Mouse (Mus musculus) cerebellum, adult 9-11 months (tissue): ENCODE measurements around the gene Zfp651.
A peak's percentile ranks its signal among the peaks of the same experiment; 100 is the strongest.

Experiments used
- DNase-seq: peaks from one replicate; pipeline ENCODE4 v3.0.0; 2022

Zfp651 gene

DNA sequence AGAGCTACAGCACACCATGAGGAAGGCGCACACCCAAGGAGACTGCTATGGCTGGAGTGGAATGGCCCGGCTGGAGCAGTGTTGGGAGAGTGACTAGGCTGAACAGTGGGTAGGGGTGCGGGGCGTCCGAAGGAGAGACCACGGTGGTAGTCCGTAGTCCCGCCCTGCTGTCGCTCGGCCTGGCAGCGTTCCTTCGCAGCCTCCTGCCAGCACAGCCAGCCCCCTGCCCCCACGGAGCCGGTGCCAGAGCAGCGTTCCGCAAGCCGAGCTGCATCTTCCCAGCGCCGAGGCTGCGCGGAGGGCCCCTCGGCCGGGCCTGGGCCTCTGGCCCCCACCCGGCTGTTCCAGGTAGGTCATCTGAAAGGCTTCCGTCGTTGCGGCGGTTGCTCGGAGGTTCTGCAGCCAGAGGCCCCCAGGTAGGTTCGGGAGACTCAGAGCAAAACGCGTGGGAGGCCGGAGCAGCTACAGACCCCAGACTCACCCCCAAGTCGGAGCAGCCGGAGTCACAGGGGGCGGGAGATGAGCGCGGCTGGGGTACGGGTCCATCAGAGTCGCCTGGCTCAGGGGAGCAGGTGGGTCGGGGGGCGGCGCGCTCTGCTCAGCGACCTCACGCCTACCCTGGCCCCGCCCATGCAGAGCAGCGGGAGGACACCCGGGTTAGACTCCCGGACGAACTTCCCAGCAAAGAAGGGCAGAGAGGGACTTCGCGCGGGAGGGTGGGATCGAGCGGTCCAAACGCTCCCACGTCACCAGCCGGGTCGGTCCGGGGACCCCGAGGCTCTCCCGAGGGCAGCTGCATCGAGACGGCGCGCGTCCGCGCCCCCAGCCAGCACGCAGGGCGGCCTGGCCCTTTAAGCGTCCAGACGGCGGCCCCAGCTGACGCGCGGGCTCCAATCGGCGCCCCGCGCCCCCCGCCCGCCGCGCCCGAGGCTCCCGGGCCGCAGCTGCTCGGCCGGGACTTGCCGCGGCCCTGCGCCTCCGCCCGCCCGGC, at the start of gene Zfp651:
Gene Zfp651, plus strand, starts transcription at position 240 of the 991 bp plus-strand sequence.
- peak; percentile 77 for DNase-seq

DNA sequence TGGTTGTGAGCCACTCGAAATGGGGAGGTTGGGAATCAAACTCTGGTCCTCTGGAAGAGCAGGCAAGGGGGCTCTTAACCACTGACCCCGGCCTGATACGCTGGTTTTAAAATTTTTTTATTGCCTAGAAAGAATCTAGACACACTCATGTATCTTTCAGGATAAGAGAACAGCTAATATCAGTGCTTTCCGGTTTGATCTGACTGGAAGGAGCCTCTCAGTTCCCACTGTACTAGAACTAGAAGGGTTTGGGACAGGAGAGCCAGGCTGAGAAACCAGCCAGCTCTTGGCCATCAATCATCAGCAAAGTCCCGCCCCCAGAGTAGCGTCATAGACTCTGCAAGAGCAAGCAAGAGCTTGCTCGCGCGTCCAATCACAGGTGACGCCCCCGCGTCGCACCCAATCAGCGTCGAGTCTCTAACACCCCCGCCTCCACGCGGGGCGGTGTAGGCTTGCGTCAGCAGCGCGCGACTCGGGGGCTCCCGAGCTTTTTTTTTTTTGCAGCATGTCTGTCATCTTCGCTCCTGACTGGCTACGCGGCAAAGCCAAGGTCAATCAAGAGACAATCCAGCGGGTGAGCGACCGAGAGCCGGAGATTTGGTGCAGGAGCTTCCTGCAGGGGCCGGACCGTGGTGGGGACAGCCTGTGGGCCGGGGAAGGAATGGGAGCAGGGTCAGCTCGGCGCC, 49.1 kb upstream of the Zfp651 start, which contains the start of gene Ss18l2:
Gene Ss18l2, plus strand, starts transcription at position 432 of the 686 bp plus-strand sequence.
- DNase-seq: peak; percentile 99

DNA sequence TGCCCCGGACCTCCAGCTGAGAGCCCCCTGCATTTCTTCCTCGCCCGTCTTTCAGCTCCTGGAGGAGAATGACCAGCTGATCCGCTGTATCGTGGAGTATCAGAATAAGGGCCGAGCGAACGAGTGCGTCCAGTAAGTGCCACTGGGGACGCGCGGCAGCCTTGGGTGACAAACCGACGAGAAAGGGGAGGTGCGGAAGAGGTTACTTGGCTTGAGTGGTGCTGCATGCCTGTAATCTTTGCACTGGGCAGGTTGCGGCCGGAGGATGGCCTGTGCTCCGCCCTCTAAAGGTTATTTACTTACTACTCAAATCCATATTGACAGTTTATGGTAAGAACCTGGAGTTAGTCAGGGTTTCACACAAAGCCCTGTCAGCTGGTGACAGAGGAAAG, 48.5 kb upstream of the Zfp651 start:
- DNase-seq: no peak

DNA sequence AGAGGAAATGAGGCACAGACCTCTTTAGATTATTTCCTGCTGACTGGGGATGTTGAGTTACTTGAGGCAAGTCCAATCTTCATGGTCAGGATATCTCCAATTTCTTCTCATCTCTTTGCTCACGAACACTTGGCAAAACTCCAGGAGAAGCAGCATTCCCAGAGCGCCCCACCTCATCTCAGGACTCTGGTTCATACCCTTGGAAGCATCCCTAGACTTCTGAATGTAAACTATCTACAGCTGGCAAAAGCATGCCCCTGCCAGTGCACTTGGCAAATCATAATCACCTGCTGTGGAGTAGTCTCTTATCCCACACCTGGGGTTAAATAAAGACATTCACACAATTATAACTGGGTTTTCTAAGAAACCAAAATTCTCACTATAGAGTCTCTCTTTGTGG, 42.1 kb upstream of the Zfp651 start:
- DNase-seq: peak; percentile 55

DNA sequence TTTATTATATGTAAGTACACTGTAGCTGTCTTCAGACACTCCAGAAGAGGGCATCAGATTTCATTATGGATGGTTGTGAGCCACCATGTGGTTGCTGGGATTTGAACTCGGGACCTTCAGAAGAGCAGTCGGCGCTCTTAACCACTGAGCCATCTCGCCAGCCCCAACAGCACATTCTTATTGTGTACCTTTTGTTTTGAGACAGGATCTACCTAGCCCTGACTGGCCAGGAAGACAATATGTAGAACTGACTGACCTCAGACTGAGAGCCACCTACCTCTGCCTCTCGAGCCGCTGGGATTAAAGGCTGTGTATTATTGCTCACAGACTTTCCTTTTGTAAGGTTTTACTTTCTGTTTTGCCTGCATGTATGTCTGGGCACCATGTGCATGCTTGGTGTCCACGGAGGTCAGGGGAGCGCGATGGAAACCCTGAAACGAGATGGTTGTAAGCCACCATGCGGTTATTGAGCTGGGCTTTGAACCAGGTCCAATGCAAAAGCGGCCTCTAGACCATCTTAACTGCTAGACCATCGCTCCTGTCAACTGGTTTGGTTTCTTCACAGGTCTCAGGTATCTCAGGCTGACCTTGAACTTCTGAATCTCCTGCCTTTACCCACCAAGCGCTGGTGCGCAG, 40.9 kb upstream of the Zfp651 start:
- DNase-seq: no peak

DNA sequence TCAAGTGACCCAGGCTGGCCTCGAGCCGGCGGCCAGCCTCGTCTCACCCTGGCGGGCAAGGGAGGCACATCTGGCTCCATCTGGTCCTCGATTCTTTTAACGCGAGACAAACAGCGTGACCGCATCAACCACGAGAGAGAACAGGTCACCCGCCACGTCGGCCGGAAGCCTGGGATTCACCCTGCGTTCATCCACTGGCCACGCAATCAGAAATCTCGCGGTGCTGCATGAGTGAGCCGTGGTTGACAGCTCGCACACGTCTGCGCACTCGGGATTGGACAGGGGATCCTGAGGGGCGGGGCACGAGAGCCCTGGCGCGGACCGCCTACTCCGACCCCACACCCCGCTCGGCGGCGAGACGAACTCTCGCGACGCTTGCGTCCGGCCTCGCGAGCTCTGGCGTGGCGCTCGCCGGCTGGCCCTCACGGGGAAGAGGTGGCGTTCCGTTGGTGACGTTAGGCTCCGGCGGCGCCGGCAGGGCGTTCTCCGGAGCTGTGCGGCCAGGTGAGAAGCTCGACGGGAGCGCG, 40.3 kb upstream of the Zfp651 start, which contains the start of gene Nktr:
Gene Nktr, plus strand, starts transcription at position 378 of the 527 bp plus-strand sequence.
- peak; percentile 99 for DNase-seq

DNA sequence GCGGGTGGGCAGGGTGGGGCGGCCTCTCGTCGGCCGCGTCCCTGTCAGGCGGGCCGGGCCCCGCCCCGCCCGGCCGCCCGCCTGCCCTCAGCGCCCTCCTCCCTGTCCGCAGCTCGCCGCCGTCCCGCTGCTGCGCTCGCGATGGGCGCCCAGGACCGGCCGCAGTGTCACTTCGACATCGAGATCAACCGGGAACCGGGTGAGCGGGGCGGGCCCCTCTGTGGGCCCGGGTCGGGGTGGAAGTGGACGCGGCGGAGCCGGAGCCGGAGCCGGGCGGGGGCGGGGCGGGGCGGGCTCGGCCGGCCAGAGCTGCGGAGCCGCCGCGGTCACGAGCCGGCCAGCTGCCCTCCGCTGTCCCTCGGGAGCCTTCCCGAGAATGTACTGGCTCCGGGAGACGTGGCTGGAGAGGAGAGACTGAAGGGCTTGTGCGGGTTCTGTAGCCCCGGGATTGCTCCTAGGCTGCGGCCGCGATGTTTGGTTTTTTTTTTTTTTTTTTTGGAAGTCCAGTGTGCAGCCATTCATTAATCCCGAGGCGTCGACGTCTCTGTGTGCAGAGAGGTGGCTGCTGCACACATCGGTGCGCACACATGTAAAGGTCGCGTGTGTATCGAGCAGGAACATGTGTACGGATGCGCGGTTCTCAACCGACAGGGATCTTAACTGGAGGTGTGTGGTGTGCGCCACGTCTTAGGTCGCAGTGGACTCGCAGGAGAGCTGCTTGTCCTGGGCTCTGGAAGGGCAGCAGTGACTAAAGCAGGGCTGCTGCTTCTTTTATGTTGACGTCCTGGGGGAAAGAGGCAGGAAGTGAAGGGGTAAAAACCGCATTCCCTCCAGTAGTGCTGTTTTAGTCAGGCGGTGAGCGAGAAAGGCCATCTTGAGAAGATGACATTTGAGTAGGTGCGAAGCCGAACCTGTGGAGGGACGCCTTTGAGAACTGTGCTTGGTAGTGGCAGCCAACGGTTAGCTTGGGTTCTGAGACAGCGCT, 39.5 kb upstream of the Zfp651 start:
- peak; percentile 47 for DNase-seq

DNA sequence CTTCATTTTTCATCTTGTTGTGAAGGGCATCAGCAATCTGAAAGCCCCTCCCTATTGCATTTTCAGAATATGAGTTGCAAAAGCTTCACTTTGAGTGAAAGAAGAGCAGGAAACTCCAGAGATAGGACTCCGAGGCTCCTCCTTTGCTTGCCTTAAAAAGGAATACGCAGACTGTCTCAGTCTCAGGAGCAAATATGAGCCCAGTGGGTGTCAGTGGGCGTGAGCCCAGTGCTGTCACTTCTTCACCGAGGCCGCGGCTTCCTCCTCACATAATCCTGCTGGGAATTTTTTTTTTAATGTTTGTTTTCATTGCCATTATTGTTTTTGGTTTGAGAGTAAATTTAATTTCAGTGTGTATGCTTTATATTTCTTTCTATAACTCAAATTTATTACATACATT, 18.6 kb upstream of the Zfp651 start:
- no peak for DNase-seq

DNA sequence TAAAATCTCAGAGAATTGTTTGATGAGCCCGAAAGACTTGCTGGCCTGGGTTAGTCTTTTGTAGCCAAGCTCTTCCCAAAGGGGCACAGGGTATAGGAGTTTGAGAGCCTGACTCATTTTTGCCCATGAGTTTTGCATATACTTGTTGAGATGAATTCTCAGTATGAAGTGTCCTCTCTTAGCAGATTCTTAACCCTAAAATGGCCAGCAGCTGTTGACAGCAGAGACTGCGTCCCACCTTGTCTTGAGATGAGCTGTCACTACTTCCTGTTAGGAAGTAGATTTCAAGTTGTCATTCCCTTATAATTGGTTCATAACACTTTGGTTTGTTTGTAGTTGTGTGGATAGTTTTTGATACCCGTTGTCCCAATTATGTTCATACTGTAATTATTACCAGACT, 18.0 kb upstream of the Zfp651 start:
- DNase-seq: no peak

DNA sequence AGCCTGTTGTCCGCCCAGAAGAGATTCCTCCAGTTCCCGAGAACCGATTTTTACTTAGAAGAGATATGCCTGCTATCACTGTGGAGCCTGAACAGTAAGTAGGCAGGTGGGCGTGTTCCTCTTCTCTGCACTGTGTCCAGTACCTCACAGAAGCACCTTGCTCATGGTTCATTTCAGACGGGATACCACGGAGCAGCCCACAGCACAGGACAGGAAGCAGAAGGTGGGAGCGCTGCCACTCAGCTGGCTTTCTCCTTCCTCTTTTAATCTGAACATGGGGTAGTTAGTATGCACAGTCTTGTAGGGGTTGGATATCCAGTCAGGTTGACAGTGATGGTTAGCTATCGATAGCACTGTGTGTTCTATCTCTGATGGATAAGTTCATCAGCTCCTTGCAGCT, 15.1 kb upstream of the Zfp651 start:
- DNase-seq: no peak

DNA sequence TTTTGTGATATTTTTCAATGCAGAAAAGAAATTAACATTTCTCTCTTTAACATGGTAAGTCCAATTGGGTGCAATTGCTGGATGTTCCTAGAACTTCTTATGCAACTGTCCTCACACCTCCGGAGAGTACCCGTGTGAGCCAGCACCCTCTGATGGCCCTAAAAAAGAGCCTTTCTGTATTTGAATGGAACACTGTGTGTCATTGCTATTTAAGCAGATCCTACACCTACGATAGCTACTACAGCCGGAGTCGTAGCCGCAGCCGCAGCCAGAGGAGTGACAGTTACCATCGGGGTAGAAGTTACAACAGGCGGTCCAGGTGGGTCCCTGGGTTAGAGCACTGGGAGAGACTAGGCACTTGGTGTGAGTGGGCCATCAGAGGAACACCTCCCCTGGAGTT, 6.4 kb upstream of the Zfp651 start:
- DNase-seq: no peak

DNA sequence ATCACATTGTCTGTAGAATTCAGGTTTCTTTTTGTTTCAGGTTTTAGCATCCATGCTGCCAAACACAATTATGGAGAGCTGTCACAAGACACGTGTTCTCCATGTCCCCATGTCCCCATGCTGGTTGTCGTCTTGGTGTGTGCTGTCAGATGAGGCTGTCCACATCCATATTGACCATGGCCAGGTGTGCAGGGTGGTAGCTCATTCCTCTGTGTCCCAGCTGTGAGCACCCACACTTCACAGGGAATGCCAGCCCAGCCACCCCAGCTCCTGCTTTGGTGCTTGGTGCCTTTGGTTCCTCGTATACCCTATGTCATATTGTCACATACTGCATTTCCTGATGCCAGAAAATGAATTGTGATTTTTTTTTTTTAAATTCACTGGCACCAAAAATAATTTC, 4.5 kb upstream of the Zfp651 start:
- DNase-seq: no peak

DNA sequence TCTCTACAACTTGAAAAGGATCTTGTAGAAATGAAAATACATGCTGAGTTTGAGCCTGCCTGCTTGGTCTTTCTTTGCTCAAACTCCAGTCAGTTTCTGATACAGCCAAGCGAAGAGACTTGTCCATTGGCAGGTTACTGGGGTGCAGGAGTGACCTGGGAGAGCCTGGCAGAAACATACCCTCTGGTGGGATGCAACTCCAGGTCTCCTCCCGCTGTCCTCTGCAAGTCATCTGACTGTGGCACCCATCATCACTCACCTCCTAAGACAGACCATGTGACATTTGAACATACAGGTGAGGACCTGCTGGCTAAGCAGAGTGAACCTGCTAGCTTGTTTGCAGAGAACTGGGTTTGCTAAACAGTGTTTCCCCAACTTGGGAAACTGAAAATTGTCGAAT, 2.3 kb upstream of the Zfp651 start:
- DNase-seq: no peak

DNA sequence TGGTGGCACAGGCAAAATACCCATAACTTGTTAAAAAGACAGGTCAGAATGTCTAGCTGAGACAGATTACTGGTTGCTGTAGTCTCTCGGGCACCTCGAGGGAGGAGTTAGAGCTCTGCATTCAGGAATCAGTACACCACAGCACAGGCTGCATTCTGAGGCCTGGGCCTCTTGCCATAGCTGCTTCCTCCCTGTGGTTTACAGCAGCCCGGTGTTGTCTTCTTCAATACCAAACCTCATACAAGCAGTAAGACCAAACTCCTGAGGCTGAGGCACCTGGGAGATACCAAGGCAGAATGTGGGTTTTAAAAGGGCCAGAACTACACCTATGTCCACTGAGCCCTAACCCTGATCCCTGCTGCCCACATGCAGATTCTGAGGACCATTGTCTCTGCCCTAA, 1.7 kb upstream of the Zfp651 start:
- no peak for DNase-seq

DNA sequence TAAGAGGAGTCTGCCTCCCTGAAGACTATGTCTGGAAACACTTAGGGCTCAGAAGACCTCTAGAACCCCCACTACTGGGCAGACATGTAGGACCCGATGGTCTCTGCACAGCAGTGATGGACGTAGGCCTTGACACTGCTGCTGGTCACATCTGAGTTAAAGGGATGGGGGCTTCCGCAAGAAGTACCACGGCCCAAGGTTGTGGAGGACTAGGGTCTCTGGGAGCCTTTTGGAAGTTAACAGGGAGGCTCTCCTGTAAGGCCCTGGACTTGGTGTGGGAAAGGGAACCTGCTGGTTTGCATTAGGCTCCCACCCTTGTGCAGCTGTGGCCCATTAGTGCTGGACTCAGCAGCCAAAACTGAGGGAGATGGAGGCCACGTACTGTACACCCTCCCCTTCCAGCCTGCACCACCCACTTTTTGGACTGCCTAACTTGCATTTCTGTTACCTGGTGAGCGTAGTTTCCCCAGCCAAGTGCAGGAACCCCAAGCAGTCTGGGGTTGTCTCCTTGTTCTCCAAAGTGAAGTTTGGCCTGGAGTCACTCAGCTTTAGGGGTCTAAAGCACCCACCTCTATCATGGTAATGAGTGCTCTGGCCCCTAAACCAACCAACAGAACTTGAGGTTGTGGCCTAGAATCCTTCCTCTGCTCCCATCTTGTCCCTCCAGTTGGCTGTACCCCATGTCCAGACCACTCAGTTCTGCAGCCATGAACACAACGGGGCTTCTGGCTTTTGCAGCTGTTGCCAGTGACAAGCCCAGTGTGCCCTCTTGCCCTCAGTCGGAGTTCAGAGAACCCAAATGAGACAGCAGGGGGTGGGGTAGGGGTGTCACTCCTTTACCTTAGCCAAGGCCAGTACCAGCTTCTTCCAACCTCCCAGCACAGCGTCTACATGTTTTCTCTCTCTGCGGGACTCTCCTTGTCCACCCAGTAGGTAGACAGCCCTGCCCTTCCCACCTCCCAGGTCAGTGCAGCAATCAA, 1.0 kb upstream of the Zfp651 start:
- DNase-seq: peak; percentile 55

DNA sequence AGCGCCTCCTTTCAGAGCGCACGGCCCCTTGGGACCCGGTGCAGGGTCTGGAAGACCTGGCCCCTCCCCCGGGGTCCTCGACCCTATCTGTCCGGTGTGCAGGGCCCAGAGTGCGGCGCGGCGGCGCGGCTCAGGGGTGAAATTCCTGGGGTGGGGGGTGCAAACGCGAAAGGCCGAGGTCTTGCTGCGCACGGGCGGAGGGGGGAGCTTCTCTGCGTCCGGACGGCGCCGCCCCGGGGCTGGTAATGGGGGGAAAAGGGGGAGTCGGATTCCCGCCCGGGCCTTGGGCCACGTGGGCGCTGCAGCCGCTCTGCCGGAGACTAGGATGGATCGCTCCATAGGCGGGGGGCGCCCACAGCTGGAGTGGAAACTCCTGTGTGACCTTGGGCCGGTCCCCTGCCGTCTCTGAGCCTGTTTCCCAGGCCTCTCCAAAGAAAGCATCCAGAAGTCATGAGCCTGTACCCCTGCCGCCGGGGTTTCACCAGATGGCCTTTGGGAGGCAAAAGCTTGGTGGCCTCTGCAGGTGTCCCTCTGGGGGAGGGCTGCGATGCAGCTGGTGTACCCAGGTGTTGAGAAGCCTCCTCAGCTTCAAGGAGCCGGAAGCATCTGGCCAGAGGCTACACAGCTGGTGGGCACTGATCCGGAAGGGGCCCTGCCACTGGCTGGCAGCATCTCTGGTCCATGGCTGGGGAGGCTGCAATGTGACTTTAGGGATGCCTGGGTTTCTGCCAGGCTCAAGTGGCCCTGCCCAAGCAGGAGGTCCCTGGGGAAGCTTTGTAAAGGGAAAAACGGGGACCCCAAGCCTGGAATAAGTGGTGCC, 1.4 kb downstream of the Zfp651 start:
- peak; percentile 67 for DNase-seq

DNA sequence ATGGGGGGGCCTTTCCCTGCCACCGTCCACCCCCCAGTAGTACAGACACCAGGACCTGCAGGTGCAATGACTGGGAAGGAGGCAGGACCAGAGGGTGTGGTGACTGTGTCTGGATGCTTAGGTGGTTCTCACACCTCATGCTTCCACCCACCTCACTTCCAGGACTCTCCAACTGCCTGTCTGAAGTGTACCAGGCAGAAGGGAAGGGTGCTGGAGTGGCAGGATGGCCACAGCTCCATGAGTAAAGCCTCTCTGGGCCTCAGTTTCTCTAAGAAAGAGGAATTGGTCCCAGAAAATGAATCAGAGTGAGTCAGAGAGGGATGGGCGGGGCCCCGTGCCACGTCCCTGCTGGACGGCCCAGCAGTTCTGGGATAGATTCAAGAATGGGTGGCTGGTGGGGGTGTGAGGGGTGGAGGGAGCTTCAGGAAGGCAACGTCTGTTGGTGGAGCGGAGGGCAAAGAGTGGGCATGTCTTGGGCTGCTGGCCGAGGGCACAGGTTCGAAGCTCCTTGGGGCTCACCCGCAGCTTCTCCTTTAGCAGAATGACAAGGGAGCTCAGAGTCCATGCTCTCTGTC, 2.0 kb downstream of the Zfp651 start:
- DNase-seq: no peak

DNA sequence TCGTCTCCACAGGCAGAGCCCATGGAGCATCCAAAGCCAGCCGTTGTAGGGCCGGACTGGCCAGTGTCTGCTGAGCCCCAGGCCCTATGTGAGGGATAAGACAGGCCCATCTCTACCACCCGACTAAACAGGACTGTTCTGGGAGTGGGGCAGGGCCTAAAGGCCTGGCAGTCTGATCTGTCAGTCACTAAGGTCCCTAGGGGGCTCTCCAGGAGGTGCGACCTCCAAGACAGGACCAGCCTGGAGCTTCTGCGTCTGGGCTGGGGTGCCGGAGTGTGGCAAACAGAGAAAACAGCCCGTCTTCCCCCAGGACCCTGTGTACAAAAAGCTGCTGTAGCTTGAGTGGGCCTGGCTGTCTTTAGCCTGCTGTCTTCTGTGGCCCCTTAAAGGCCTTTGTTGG, 2.7 kb downstream of the Zfp651 start:
- DNase-seq: peak; percentile 36

DNA sequence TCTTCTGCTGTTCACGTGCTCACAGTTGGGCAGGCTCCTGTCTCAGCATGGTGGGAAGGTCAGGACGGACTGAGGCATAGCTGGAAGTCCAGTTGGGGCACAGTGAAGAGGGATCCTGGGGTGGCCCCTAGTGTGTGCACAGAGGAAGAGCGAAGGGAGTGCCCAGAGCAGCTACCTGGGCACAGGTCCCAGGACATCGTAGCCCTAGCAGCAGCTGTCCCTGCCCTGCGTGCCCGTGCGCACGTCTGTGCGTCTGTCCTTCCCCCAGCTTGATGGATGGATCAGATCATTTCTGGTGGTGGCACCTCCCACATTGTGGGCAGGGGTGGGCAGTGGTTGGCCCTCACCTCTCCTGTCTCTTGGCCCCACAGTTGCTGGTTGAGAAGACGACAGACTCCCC, 3.1 kb downstream of the Zfp651 start:
- no peak for DNase-seq
